Mouse (Mus musculus) megakaryocyte, embryonic 14.5 days (primary cell): ENCODE measurements around the gene Rd3. TPM values are rescaled to one million over a fixed set of nuclear protein-coding genes. Genes with fewer than 3 reads are reported as not detected.

Source experiments
- H3K27me3 ChIP-seq: replicated peaks from 2 replicates; pipeline ENCODE3; 2012; ENCODE audit warnings: inconsistent platforms
- H3K36me3 ChIP-seq: replicated peaks from 2 replicates; pipeline ENCODE3; 2012; ENCODE audit warnings: low read length, inconsistent platforms, mixed read lengths
- H3K4me1 ChIP-seq: 2 replicates; pipeline ENCODE4 v1.6.1; 2012; ENCODE audit warnings: inconsistent platforms
- H3K4me3 ChIP-seq: replicated peaks from 2 replicates; pipeline ENCODE3; 2012; ENCODE audit warnings: moderate library complexity, mild to moderate bottlenecking, inconsistent platforms
- H3K9me3 ChIP-seq: 2 replicates; pipeline ENCODE4 v1.6.1; 2012; ENCODE audit warnings: inconsistent platforms
- FLI1 ChIP-seq: IDR thresholded peaks from 2 replicates; pipeline ENCODE4 v1.6.1; 2012; ENCODE audit warnings: low read length, inconsistent platforms, mixed read lengths
- GATA1 ChIP-seq: IDR thresholded peaks from 3 replicates; pipeline ENCODE4 v1.6.1; 2012; ENCODE audit warnings: mixed read lengths, low read length, inconsistent platforms, borderline replicate concordance
- polyA plus RNA-seq: library from polyadenylated mRNA; stranded (reverse); fragments of >175 nt; gene quantifications from 2 replicates; pipeline ENCODE4 v1.2.3, GENCODE M21; 2012; ENCODE audit warnings: low replicate concordance; ENCODE audit not compliant: insufficient read depth

The Rd3 gene
- polyA plus RNA-seq, 1 experiment, result 1.3 TPM

GRCm38 (mm10) chr1:191963413-191963812, 13.8 kb upstream of the Rd3 start:
- peaks cover 48% of the 10 kb centered on the region for H3K4me1 ChIP-seq
- TF ChIP-seq GATA1, result no peak
- no peak for TF ChIP-seq FLI1
- H3K9me3 ChIP-seq, result no peaks in the 10 kb centered on the region
- no peaks in the 10 kb centered on the region for H3K36me3 ChIP-seq
- peaks cover 54% of the 10 kb centered on the region for H3K27me3 ChIP-seq
- H3K4me3 ChIP-seq, result no peak overlapping the region

DNA sequence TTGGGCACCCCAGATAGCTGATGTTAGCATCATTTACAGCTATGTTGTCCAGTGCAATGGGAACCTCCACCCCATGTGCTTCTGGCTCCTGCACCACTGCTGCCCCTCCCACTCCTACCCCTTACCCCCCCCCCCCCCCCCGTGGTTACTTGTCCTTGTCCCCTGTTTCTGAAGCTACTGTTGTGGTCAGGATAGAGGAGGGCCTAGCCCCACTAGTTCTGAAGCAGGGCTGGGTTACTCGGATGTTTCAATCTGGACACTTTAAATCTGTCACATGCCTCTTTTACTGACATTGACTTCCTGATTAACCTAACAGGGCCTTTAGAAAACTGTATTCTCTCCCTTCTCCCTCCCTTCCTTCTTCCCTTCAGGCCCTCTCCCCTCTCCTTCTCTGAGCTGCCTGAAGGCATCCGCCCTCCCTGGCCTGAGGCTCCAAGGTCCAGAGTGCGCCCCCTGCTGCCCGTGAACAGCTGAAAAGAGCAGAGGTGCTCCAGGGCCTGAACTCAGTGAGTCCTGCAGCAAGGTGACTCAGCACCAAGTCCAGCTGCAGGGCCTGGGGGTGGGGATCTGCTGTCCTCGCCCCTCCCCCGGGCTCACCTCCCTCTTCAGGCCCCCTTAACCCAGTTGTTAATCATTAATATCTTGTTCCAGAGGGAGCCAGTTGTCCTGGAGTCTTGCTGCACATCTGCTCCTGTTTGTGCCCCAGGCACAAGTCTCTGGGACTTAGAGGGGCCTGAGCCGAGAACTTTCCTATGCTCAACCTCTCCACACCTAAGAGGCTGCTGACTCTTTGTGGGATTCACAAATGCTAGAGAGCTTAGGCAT, 13.0 kb upstream of the Rd3 start:
- TF ChIP-seq GATA1 (no peak), FLI1 (no peak)
- Histone ChIP-seq H3K9me3 (no peaks in the 10 kb centered on the region), H3K27me3 (peaks cover 46% of the 10 kb centered on the region), H3K36me3 (no peaks in the 10 kb centered on the region), H3K4me1 (peaks cover 44% of the 10 kb centered on the region), H3K4me3 (no peak overlapping the region)

DNA sequence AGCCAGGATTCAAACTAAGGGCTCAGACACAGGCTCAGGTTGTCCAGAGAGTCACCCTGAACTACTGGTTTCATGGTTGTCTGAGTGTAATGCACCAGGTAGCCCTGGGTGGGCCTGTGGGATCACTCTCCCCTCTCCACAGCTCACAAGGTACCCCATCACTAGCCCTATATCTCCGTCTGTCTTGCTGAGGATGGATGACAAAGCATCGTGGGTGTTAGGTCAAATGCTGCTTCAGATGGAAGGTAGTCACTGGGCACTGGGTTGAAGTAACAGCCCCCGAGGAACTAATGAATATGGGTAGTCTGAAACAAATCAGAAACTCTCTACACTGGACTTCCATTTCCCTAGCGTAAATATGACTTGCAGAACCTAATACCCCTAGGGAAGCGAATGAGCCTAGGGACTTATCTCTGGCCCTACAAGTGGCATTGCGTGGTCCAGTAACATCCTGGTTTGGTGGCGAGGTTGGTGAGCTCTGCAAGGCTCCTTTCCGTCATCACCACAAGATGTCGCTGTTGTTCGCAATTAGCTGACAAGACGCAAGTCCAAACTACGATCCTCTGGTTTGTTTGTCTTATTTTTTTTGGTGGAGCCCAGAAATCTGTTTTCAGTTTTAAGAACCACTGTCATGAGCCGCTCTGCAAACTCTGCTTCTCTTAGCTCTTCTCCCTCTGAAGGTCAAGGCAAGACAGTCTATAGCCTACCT, 12.2 kb upstream of the Rd3 start:
- TF ChIP-seq GATA1 (no peak), FLI1 (no peak)
- Histone ChIP-seq H3K9me3 (no peaks in the 10 kb centered on the region), H3K27me3 (peaks cover 38% of the 10 kb centered on the region), H3K36me3 (no peaks in the 10 kb centered on the region), H3K4me1 (peaks cover 41% of the 10 kb centered on the region), H3K4me3 (peak overlapping the region; percentile 67)

DNA sequence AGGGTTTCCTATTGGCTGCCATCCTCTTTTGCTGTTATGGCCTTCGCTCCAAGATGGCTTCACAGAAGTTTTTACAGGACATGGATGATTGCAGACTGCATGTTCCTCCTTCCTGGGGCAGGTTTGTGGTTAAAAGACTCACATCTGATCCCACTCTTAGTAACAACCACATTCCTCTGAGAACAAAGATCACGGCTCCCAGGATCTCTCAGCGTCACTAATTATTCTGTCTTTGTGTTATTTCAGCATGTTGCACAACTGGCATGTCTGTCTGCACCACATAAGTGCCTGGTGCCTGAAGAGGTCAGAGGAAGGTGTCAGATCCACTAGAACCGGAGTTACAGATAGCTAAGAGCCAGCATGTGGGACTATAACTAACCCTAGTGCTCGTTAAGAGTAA, 7.2 kb upstream of the Rd3 start:
- Histone ChIP-seq H3K4me1 (peaks cover 5% of the 10 kb centered on the region), H3K27me3 (peaks cover 34% of the 10 kb centered on the region), H3K9me3 (no peaks in the 10 kb centered on the region), H3K4me3 (no peak overlapping the region), H3K36me3 (no peaks in the 10 kb centered on the region)
- TF ChIP-seq GATA1 (no peak), FLI1 (no peak)

GRCm38 (mm10) chr1:191974509-191975405, 2.4 kb upstream of the Rd3 start:
- TF ChIP-seq GATA1 (no peak), FLI1 (no peak)
- no peak overlapping the region for H3K4me3 ChIP-seq
- H3K27me3 ChIP-seq, result peaks cover 76% of the 10 kb centered on the region
- H3K4me1 ChIP-seq, result no peaks in the 10 kb centered on the region
- peaks cover 12% of the 10 kb centered on the region for H3K9me3 ChIP-seq
- H3K36me3 ChIP-seq, result no peaks in the 10 kb centered on the region

GRCm38 (mm10) chr1:191981426-191982102, 4.4 kb downstream of the Rd3 start:
- Histone ChIP-seq H3K27me3 (peaks cover 89% of the 10 kb centered on the region), H3K36me3 (no peaks in the 10 kb centered on the region), H3K4me1 (peaks cover 28% of the 10 kb centered on the region), H3K4me3 (no peak overlapping the region), H3K9me3 (peaks cover 4% of the 10 kb centered on the region)
- TF ChIP-seq FLI1, result no peak
- TF ChIP-seq GATA1, result no peak

- peaks cover under 1% of the 10 kb centered on the region for H3K36me3 ChIP-seq
- H3K4me3 ChIP-seq, result no peak overlapping the region
- no peaks in the 10 kb centered on the region for H3K9me3 ChIP-seq
- TF ChIP-seq GATA1, result no peak
- TF ChIP-seq FLI1, result no peak
- peaks cover 36% of the 10 kb centered on the region for H3K4me1 ChIP-seq
- H3K27me3 ChIP-seq, result peaks cover 40% of the 10 kb centered on the region
Observed at GRCm38 (mm10) chr1:191986674-191987480, 9.7 kb downstream of the Rd3 start.

DNA sequence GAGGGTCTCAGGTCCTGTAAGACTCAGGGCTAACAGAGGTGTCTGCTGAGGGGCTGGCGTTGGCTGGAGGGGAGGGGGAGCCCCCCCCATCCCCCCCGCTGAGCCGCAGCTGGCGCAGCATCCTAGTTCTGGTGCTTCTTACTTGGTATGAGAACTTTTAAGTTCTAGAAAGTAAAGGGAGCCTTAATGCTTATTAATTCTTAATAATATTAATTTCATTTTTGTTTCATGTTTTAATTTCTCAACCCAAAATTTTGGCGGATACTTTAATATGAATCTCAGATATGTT, 10.3 kb downstream of the Rd3 start:
- peaks cover 41% of the 10 kb centered on the region for H3K4me1 ChIP-seq
- no peaks in the 10 kb centered on the region for H3K9me3 ChIP-seq
- H3K4me3 ChIP-seq, result no peak overlapping the region
- TF ChIP-seq FLI1, result no peak
- H3K36me3 ChIP-seq, result peaks cover 6% of the 10 kb centered on the region
- peaks cover 35% of the 10 kb centered on the region for H3K27me3 ChIP-seq

DNA sequence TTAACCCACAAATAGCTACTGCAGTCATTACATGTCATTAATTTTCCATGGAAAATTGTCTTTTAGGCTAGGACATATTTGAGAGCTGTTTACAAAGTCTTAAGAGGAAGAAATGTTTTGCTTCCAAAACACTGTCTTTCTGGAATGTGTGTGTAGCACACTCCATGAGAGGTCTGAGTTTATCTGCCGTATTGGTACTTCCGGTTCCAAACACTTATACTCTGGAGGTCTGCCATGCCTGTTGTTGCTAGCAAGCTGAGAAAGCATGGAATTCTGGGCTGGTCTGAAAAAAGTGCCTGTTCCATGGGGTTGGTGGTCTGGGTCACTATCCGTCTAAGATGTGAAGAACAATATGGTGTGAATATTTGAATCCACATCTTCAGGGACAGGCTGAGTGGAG, 11.5 kb downstream of the Rd3 start:
- no peak for TF ChIP-seq FLI1
- no peak for TF ChIP-seq GATA1
- peaks cover 42% of the 10 kb centered on the region for H3K4me1 ChIP-seq
- peaks cover 27% of the 10 kb centered on the region for H3K27me3 ChIP-seq
- H3K4me3 ChIP-seq, result peak overlapping the region; percentile 73
- H3K36me3 ChIP-seq, result peaks cover 8% of the 10 kb centered on the region
- no peaks in the 10 kb centered on the region for H3K9me3 ChIP-seq
